Mouse (Mus musculus) megakaryocyte, embryonic 14.5 days (primary cell): Measurements from ENCODE around the gene Hipk2. TPM values are rescaled to one million over a fixed set of nuclear protein-coding genes. Genes with fewer than 3 reads are reported as not detected.

Experiments used
- H3K27me3 ChIP-seq: replicated peaks from 2 replicates; pipeline ENCODE3; 2012; ENCODE audit warnings: inconsistent platforms
- H3K36me3 ChIP-seq: replicated peaks from 2 replicates; pipeline ENCODE3; 2012; ENCODE audit warnings: low read length, inconsistent platforms, mixed read lengths
- H3K4me1 ChIP-seq: 2 replicates; pipeline ENCODE4 v1.6.1; 2012; ENCODE audit warnings: inconsistent platforms
- H3K4me3 ChIP-seq: replicated peaks from 2 replicates; pipeline ENCODE3; 2012; ENCODE audit warnings: moderate library complexity, mild to moderate bottlenecking, inconsistent platforms
- H3K9me3 ChIP-seq: 2 replicates; pipeline ENCODE4 v1.6.1; 2012; ENCODE audit warnings: inconsistent platforms
- FLI1 ChIP-seq: IDR thresholded peaks from 2 replicates; pipeline ENCODE4 v1.6.1; 2012; ENCODE audit warnings: low read length, inconsistent platforms, mixed read lengths
- GATA1 ChIP-seq: IDR thresholded peaks from 3 replicates; pipeline ENCODE4 v1.6.1; 2012; ENCODE audit warnings: mixed read lengths, low read length, inconsistent platforms, borderline replicate concordance
- polyA plus RNA-seq: library from polyadenylated mRNA; stranded (reverse); fragments of >175 nt; gene quantifications from 2 replicates; pipeline ENCODE4 v1.2.3, GENCODE M21; 2012; ENCODE audit warnings: low replicate concordance; ENCODE audit not compliant: insufficient read depth

Hipk2 gene
- polyA plus RNA-seq, 1 experiment = 102 TPM

DNA sequence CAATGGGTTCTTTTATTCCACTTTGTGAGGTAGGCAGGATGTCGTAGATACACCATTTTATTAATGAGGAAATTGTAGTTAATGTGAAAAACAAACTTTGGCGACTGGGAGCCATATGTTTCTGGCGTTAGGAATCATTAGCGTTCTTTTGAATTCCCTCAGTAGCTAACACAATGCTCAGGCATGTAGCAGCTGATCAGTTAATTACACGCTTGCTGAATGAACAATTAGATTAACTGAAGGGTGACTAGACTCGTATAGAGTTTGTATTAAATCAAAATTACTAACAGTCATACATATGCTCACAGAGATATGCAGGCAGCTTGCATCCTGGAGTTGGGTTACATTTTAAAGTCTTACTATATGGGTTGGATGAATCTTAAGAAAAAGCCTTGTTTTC is 156.7 kb downstream of the Hipk2 start:
- TF ChIP-seq GATA1 = no peak
- no peak for TF ChIP-seq FLI1
- H3K9me3 ChIP-seq = no peaks in the 10 kb centered on the region
- H3K36me3 ChIP-seq = peaks cover 97% of the 10 kb centered on the region
- H3K27me3 ChIP-seq = no peaks in the 10 kb centered on the region
- no peak overlapping the region for H3K4me3 ChIP-seq
- H3K4me1 ChIP-seq = peaks cover 13% of the 10 kb centered on the region

- no peaks in the 10 kb centered on the region for H3K27me3 ChIP-seq
- H3K4me1 ChIP-seq = peaks cover 18% of the 10 kb centered on the region
- no peaks in the 10 kb centered on the region for H3K9me3 ChIP-seq
- TF ChIP-seq GATA1 = no peak
- no peak for TF ChIP-seq FLI1
- H3K36me3 ChIP-seq = peaks cover 97% of the 10 kb centered on the region
- no peak overlapping the region for H3K4me3 ChIP-seq
Observed at GRCm38 (mm10) chr6:38718625-38719024, 157.3 kb downstream of the Hipk2 start.

DNA sequence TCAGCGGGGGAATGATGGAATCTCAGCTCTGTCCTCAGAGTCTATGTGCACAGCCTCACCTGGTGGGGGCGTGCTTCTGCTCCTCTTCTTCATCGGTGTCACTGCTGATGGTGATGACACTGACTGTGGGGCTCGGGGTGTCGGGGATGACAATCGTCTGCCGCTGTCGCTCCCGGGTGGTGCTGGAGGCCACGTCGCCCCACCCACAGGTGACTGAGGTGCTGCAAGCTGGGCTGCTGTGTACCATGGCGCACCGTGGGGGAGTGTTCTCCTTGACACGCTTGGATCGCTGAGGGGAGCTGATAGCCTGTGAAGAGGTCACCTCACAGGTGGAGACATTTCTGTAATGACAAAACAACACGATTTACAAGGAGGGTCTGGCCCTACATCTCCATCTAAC is 160.1 kb downstream of the Hipk2 start:
- no peak overlapping the region for H3K4me3 ChIP-seq
- TF ChIP-seq FLI1 = no peak
- no peak for TF ChIP-seq GATA1
- H3K36me3 ChIP-seq = peaks cover 100% of the 10 kb centered on the region
- H3K9me3 ChIP-seq = no peaks in the 10 kb centered on the region
- H3K4me1 ChIP-seq = peaks cover 18% of the 10 kb centered on the region
- H3K27me3 ChIP-seq = no peaks in the 10 kb centered on the region

DNA sequence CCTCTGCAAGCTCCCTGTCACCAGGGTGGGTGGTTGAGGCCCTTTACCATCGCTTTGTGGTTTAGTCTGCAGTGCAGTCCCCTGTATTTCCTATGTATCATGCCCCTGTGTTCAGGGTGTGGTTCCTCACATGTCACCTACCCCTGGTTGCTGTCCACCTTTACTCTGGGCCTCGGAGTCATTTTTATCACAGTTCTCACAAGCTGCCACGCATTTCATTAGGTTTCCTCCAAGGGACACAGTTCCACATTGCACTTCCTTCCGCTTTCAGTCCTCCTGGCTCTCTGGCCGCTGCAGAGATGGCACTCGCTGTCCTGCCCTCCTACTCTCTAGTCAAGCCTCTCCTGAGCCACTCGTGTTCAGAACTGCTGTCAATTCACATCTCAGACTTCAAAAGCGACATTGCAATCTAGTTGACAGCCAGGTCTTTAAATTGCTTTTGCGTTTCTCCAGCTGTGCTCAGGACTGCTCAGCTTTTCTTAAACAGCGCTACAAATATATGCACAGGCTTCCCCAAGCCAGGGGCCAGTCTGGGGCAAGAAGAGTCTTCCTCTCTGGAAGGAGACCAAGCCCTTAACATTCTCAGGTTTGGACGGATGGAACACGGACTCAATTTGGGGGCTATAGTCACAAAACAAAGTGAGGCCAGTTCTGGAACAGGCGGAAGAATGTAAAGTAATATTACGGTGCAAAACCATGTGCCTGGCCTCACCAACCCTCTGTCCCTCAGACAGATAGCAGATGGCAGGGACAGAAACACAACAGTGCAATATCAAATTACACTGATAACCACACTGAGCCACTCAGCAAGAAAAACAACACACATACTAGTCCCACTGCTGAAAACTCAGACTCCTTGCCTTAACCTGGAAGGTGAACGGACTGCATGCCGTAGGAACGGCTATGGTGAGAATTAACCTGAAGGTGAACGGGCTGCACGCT is 161.7 kb downstream of the Hipk2 start:
- H3K27me3 ChIP-seq = no peaks in the 10 kb centered on the region
- no peak overlapping the region for H3K4me3 ChIP-seq
- H3K36me3 ChIP-seq = peaks cover 100% of the 10 kb centered on the region
- peaks cover 18% of the 10 kb centered on the region for H3K4me1 ChIP-seq
- TF ChIP-seq GATA1 = no peak
- TF ChIP-seq FLI1 = no peak
- no peaks in the 10 kb centered on the region for H3K9me3 ChIP-seq

- TF ChIP-seq GATA1 = no peak
- TF ChIP-seq FLI1 = no peak
- H3K27me3 ChIP-seq = no peaks in the 10 kb centered on the region
- no peak overlapping the region for H3K4me3 ChIP-seq
- H3K9me3 ChIP-seq = no peaks in the 10 kb centered on the region
- peaks cover 100% of the 10 kb centered on the region for H3K36me3 ChIP-seq
- H3K4me1 ChIP-seq = peaks cover 24% of the 10 kb centered on the region
Observed at GRCm38 (mm10) chr6:38710449-38710848, 165.5 kb downstream of the Hipk2 start.

DNA sequence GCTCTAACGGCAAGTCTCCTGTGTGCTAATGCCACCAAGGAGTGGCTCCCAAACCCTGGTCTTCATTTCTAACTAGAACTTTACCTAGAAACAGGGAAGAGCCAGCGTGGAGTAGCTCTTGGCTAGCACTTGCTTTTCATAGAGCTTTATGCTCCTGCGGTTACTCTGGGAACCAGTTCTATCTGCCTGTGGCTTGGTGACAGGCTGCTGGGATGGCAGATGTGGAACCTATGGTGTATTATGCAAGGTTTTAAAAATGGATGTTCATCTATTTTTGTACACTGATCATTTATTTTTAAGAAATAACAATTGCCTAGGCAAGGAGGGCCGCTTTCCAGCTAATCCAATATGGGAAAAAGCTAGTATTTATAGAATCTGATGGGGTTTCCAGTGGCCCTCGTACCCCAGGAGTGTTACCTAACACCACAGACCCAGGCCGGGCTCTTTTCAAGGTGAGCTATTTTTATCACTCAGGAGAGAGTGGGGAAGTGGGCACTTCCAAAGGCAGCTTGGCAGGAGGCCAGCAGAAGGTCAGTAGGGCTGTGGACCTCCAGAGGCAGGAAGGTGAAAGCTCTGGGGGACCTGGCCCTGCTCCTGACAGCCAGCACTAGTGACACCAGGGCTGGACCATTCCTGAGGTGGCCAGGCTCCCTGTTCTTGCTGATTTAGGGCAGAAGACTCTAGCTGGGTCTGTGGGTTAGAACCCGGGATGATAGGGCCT is 171.5 kb downstream of the Hipk2 start:
- Histone ChIP-seq H3K4me1 (peaks cover 9% of the 10 kb centered on the region), H3K4me3 (no peak overlapping the region), H3K27me3 (no peaks in the 10 kb centered on the region), H3K36me3 (peaks cover 95% of the 10 kb centered on the region), H3K9me3 (no peaks in the 10 kb centered on the region)
- TF ChIP-seq GATA1 = no peak
- no peak for TF ChIP-seq FLI1

DNA sequence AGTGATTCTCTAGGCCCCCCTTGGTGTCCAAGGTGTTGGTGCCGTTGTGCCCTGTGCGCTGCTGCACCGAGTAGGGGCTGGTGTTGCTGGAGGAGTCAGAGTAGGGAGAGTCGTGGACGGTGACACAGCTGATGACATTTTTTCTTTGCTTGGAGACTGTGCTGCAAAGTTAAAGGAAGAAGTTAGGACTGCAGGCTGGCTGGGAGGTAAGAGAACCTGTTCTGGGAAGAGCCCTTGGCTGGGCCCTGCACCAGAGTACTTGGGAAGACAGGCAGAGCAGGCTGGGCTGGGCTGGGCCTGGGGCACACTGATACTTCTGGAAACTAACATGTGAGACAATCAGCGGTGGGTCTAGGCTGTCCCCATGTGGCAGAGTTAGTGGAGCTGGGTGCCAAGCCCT is 172.4 kb downstream of the Hipk2 start:
- Histone ChIP-seq H3K27me3 (no peaks in the 10 kb centered on the region), H3K36me3 (peaks cover 95% of the 10 kb centered on the region)
- no peak for TF ChIP-seq GATA1
- TF ChIP-seq FLI1 = no peak

DNA sequence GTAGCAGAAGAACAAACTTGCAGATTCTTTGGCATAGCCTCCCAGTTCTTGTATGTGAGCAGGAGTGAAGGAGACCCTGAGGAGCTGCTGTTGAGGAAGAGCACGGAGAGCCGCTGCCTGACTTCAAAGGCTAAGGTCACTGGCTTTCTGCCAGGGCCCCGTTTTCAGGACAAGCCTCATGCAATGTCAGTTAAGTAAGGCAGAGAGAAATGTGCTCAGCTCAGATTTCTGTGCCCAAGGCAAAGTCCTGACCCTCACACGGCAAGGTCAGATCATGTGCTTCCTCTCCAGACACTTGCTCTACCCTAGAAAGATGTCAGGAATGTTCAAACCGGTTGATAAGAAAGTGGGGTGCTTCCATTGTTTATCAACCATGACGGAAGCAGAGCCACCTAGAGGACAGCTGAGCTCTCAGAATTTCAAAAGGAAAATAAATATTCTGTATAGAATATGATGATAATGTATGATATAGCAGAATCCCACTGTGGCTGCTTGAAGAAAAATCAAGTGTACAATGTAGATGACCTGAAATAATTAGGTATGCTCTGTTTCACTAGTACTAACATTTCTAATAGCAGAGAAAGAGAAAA is 173.1 kb downstream of the Hipk2 start:
- TF ChIP-seq GATA1 (no peak), FLI1 (no peak)
- peaks cover 12% of the 10 kb centered on the region for H3K4me1 ChIP-seq
- no peak overlapping the region for H3K4me3 ChIP-seq
- no peaks in the 10 kb centered on the region for H3K9me3 ChIP-seq
- H3K36me3 ChIP-seq = peaks cover 95% of the 10 kb centered on the region
- H3K27me3 ChIP-seq = no peaks in the 10 kb centered on the region

More for the DNA sequence above, 172.4 kb downstream of the Hipk2 start:
- no peak overlapping the region for H3K4me3 ChIP-seq
- peaks cover 9% of the 10 kb centered on the region for H3K4me1 ChIP-seq
- H3K9me3 ChIP-seq = no peaks in the 10 kb centered on the region

DNA sequence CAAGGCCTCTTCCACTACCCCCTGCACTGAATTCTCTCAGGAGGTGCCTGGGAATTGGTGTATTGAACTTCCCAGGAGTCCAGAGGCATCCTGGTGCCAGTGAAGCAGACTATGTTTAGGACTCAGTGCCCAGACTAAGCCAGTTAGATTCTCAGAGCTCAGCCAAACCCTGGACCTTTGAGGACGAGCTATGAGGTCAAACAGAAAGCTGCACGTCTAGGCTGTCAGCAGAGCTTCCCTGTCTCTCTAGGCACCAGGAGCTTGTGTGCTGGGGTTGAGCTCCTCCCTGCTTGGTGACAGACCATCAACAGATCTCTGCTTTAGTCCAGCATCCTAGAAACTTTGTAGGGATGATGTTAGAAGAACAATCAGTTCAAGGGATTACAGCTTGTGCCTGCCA is 174.5 kb downstream of the Hipk2 start:
- TF ChIP-seq FLI1 (no peak), GATA1 (no peak)
- Histone ChIP-seq H3K4me3 (no peak overlapping the region), H3K9me3 (no peaks in the 10 kb centered on the region), H3K27me3 (no peaks in the 10 kb centered on the region), H3K4me1 (peaks cover 10% of the 10 kb centered on the region), H3K36me3 (peaks cover 92% of the 10 kb centered on the region)
